ENCODE assay signal across 8 mouse cellular contexts in the genomic region with DNA sequence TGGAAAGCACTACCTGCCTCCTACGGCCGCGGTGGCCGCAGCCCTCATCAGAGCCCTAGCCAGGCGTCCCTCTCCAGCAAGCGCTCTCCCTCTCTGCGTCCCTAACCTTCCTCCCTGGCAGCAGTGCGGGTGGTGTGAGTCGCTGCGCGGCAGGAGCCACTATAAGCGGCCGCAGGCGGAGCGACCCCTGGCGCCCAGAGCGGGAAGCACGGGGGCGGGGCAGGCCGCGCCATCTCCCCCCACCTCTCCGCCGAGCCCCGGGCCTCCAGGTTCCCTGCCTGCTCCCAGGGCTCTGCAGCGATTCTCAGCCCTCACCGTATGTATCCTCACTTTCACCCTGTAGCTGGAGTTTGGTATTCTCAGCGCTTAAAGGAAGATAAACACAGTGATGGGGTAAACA. TPM values are rescaled to one million over a fixed set of nuclear protein-coding genes. Genes with fewer than 3 reads are reported as not detected.
DNase-seq lines count a peak whose midpoint lies in the region; ATAC-seq and TF ChIP-seq lines count a peak whose summit lies in the region.

No protein-coding gene starts in this region.

- no peak overlapping the region for H3K4me3 ChIP-seq in cerebellum, adult 2 months (replicated peaks; ENCODE audit: insufficient read depth, low read depth, low read length)
- peak overlapping the region; percentile 26 for H3K4me3 ChIP-seq in forebrain, postnatal 0 days (ENCODE audit: low read depth, low read length)
- H3K4me3 ChIP-seq in hindbrain, embryonic 10.5 days = peak overlapping the region; percentile 43

- in situ Hi-C loops in Patski (cut with MboI; ENCODE audit: low pct_unique_long_range_greater_than_20kb) = no loop called here

- CTCF ChIA-PET in Patski (lab: Charles Lee) = interaction anchor here (0.6 to 3.2 kb wide), 11 partner anchors 8 to 167 kb away, joined by 3 to 10 read pairs (median 4); no protein-coding TSS in a partner anchor

- no peaks in the 10 kb centered on the region for H3K4me1 ChIP-seq in cerebellum, adult 2 months (ENCODE audit: control insufficient read depth, insufficient read depth, low read length)
- H3K4me1 ChIP-seq in forebrain, postnatal 0 days (ENCODE audit: insufficient read depth) = no peaks in the 10 kb centered on the region
- peaks cover 70% of the 10 kb centered on the region for H3K4me1 ChIP-seq in hindbrain, embryonic 10.5 days (replicated peaks)

- H3K36me3 ChIP-seq in forebrain, postnatal 0 days (ENCODE audit: insufficient read depth) = no peaks in the 10 kb centered on the region
- H3K36me3 ChIP-seq in hindbrain, embryonic 10.5 days = peaks cover 11% of the 10 kb centered on the region

- POLR2A ChIA-PET in Patski (lab: Charles Lee) = interaction anchor here (1.2 kb wide), 1 partner anchor 14 kb away, joined by 3 read pairs; the partner anchor contains the start of gene Troap

- no peak for DNase-seq in Patski (ENCODE audit: low read depth, low spot score)
- DNase-seq in cerebellum, adult 2 months = peak; percentile 59 to 65
- peak; percentile 80 for DNase-seq in forebrain, postnatal 0 days
- DNase-seq in hindbrain, embryonic 10.5 days (ENCODE audit: low spot score) = peak; percentile 87
- DNase-seq in layer of hippocampus, postnatal 25 days (ENCODE audit: extremely low spot score in 1 of 2, low spot score in 1 of 2) = peak; percentile 55 to 72
- peak; percentile 91 for DNase-seq in retina, postnatal 1 day
- peak; percentile 60 for DNase-seq in urinary bladder, adult 2 months (ENCODE audit: low spot score)

- no peaks in the 10 kb centered on the region for H3K27me3 ChIP-seq in Patski
- peaks cover 3% of the 10 kb centered on the region; the same call in 1 of the 2 replicates for H3K27me3 ChIP-seq in cerebellum, adult 2 months (ENCODE audit: control insufficient read depth, insufficient read depth, low read length)
- H3K27me3 ChIP-seq in forebrain, postnatal 0 days (ENCODE audit: insufficient read depth, low read length) = peaks cover 63% of the 10 kb centered on the region
- peaks cover 100% of the 10 kb centered on the region for H3K27me3 ChIP-seq in hindbrain, embryonic 10.5 days (ENCODE audit: insufficient read depth, poor library complexity, severe bottlenecking)

- no peak overlapping the region for H3K27ac ChIP-seq in cerebellum, adult 2 months (ENCODE audit: insufficient read depth, low read length)
- no peak overlapping the region for H3K27ac ChIP-seq in forebrain, postnatal 0 days (ENCODE audit: low read depth, low read length)
- H3K27ac ChIP-seq in hindbrain, embryonic 10.5 days = peak overlapping the region; percentile 71

- no peak for TF ChIP-seq POLR2A in cerebellum, adult 2 months (IDR thresholded peaks at IDR 0.05; ENCODE audit: borderline replicate concordance, insufficient read depth, low read length)

- peak; percentile 56 for ATAC-seq in Patski
- peak; percentile 88 for ATAC-seq in forebrain, postnatal 0 days
- peak; percentile 95 for ATAC-seq in megakaryocyte, adult 5-6 weeks (ENCODE audit: poor library complexity, severe bottlenecking)

- under 1% methylated on average over 27 of the region's 27 CpGs for WGBS in cerebellum, adult 2 months
- WGBS in forebrain, postnatal 0 days = under 1% methylated on average over 27 of the region's 27 CpGs
- WGBS in hindbrain, embryonic 10.5 days = under 1% methylated on average over 27 of the region's 27 CpGs

- H3K4me2 ChIP-seq in forebrain, postnatal 0 days (ENCODE audit: low read depth) = peak overlapping the region; percentile 45

- H3K9me3 ChIP-seq in forebrain, postnatal 0 days (ENCODE audit: low read length) = no peaks in the 10 kb centered on the region
- no peaks in the 10 kb centered on the region for H3K9me3 ChIP-seq in hindbrain, embryonic 10.5 days

- TF ChIP-seq CTCF in Patski (IDR thresholded peaks at IDR 0.05) = no peak
- TF ChIP-seq CTCF in cerebellum, adult 2 months (IDR thresholded peaks at IDR 0.05; ENCODE audit: borderline replicate concordance, insufficient read depth, low read depth, low read length) = peak; percentile 62
- peak; percentile 79 for TF ChIP-seq CTCF in forebrain, postnatal 0 days (IDR thresholded peaks at IDR 0.05; ENCODE audit: low read depth)

- no peak overlapping the region for H3K9ac ChIP-seq in forebrain, postnatal 0 days

RNA-seq across cellular contexts. Expression of gene C1ql4, which starts 0.7 kb away (rescaled TPM):
- polyA plus RNA-seq in Patski (2021) = 0.24 TPM
- 1.3 and 1.6 TPM in 2 replicates for polyA plus RNA-seq in cerebellum, adult 2 months (2012; rRNA removed)
- 0.23 and 0.48 TPM in 2 replicates for total RNA-seq in forebrain, postnatal 0 days (2014; rRNA removed)
- polyA plus RNA-seq in forebrain, postnatal 0 days (2015; fragmentation: Nextera tagmentation; extraction: Ambion mirVana) = 0.40 TPM in 1 of 2 replicates, not detected in the other
- 0.78 and 8.7 TPM in 2 replicates for polyA plus RNA-seq in hindbrain, embryonic 10.5 days (2016; fragmentation: Nextera tagmentation; extraction: Ambion mirVana)
- not detected for total RNA-seq in layer of hippocampus, postnatal 25 days (2021)
- total RNA-seq in megakaryocyte, adult 5-6 weeks (2015) = not detected in 2 replicates
- not detected in 2 replicates for total RNA-seq in megakaryocyte, adult 5-6 weeks (2017)
- polyA plus RNA-seq in urinary bladder, adult 2 months (2012; rRNA removed) = not detected in 2 replicates

RNA-seq across cellular contexts. Expression of gene Dnajc22, which starts 4.7 kb away (rescaled TPM):
- polyA plus RNA-seq in Patski (2021) = 1.9 TPM
- 0.13 TPM in 1 of 2 replicates, not detected in the other for polyA plus RNA-seq in cerebellum, adult 2 months (2012; rRNA removed)
- 0.38 and 0.71 TPM in 2 replicates for total RNA-seq in forebrain, postnatal 0 days (2014; rRNA removed)
- 0.15 and 0.51 TPM in 2 replicates for polyA plus RNA-seq in forebrain, postnatal 0 days (2015; fragmentation: Nextera tagmentation; extraction: Ambion mirVana)
- 1.9 and 2.2 TPM in 2 replicates for polyA plus RNA-seq in hindbrain, embryonic 10.5 days (2016; fragmentation: Nextera tagmentation; extraction: Ambion mirVana)
- total RNA-seq in layer of hippocampus, postnatal 25 days (2021) = under 1 TPM; 0.17 to 0.47 TPM
- not detected in 2 replicates for total RNA-seq in megakaryocyte, adult 5-6 weeks (2015)
- total RNA-seq in megakaryocyte, adult 5-6 weeks (2017) = 0.11 TPM in 1 of 2 replicates, not detected in the other
- 0.10 TPM in 1 of 2 replicates, not detected in the other for polyA plus RNA-seq in urinary bladder, adult 2 months (2012; rRNA removed)

RNA-seq across cellular contexts. Expression of gene Troap, which starts 13.9 kb away (rescaled TPM):
- 23.7 TPM for polyA plus RNA-seq in Patski (2021)
- 0.07 and 0.22 TPM in 2 replicates for polyA plus RNA-seq in cerebellum, adult 2 months (2012; rRNA removed)
- total RNA-seq in forebrain, postnatal 0 days (2014; rRNA removed) = 1.5 and 3.9 TPM in 2 replicates
- 2.7 and 3.1 TPM in 2 replicates for polyA plus RNA-seq in forebrain, postnatal 0 days (2015; fragmentation: Nextera tagmentation; extraction: Ambion mirVana)
- 41.6 and 46.8 TPM in 2 replicates for polyA plus RNA-seq in hindbrain, embryonic 10.5 days (2016; fragmentation: Nextera tagmentation; extraction: Ambion mirVana)
- under 1 TPM; 0.63 to 0.69 TPM for total RNA-seq in layer of hippocampus, postnatal 25 days (2021)
- 27.1 and 37.2 TPM in 2 replicates for total RNA-seq in megakaryocyte, adult 5-6 weeks (2015)
- total RNA-seq in megakaryocyte, adult 5-6 weeks (2017) = 27.9 and 28.3 TPM in 2 replicates
- 0.78 and 1.5 TPM in 2 replicates for polyA plus RNA-seq in urinary bladder, adult 2 months (2012; rRNA removed)

RNA-seq across cellular contexts. Expression of gene Prph, which starts 33.3 kb away (rescaled TPM):
- polyA plus RNA-seq in Patski (2021) = 0.76 TPM
- polyA plus RNA-seq in cerebellum, adult 2 months (2012; rRNA removed) = 25.7 and 37.7 TPM in 2 replicates
- 1.7 and 2.3 TPM in 2 replicates for total RNA-seq in forebrain, postnatal 0 days (2014; rRNA removed)
- polyA plus RNA-seq in forebrain, postnatal 0 days (2015; fragmentation: Nextera tagmentation; extraction: Ambion mirVana) = 2.3 and 2.4 TPM in 2 replicates
- 9.7 and 14.4 TPM in 2 replicates for polyA plus RNA-seq in hindbrain, embryonic 10.5 days (2016; fragmentation: Nextera tagmentation; extraction: Ambion mirVana)
- 1 to 10 TPM; 1.2 to 1.4 TPM for total RNA-seq in layer of hippocampus, postnatal 25 days (2021)
- not detected in 2 replicates for total RNA-seq in megakaryocyte, adult 5-6 weeks (2015)
- total RNA-seq in megakaryocyte, adult 5-6 weeks (2017) = not detected in 2 replicates
- 6.4 and 7.1 TPM in 2 replicates for polyA plus RNA-seq in urinary bladder, adult 2 months (2012; rRNA removed)

RNA-seq across cellular contexts. Expression of gene Spats2, which starts 37.4 kb away (rescaled TPM):
- 43.8 TPM for polyA plus RNA-seq in Patski (2021)
- 26.7 and 26.9 TPM in 2 replicates for polyA plus RNA-seq in cerebellum, adult 2 months (2012; rRNA removed)
- 28.9 and 29.6 TPM in 2 replicates for total RNA-seq in forebrain, postnatal 0 days (2014; rRNA removed)
- polyA plus RNA-seq in forebrain, postnatal 0 days (2015; fragmentation: Nextera tagmentation; extraction: Ambion mirVana) = 21.8 and 24.4 TPM in 2 replicates
- 58.4 and 62.6 TPM in 2 replicates for polyA plus RNA-seq in hindbrain, embryonic 10.5 days (2016; fragmentation: Nextera tagmentation; extraction: Ambion mirVana)
- 10 to 100 TPM; 30.9 to 35.3 TPM for total RNA-seq in layer of hippocampus, postnatal 25 days (2021)
- total RNA-seq in megakaryocyte, adult 5-6 weeks (2015) = not detected in 2 replicates
- total RNA-seq in megakaryocyte, adult 5-6 weeks (2017) = not detected in 2 replicates
- polyA plus RNA-seq in urinary bladder, adult 2 months (2012; rRNA removed) = 14.2 and 14.3 TPM in 2 replicates
